Mouse (Mus musculus) heart, embryonic 15.5 days (tissue): ENCODE data around the gene Rnf24. TPM values are rescaled to one million over a fixed set of nuclear protein-coding genes. Genes with fewer than 3 reads are reported as not detected.
A peak's percentile ranks its signal among the peaks of the same experiment; 100 is the strongest.
"Not testable (repeated sequence)": the region's sequence is repeated elsewhere in the genome, so short reads cannot be mapped to it uniquely, and the experiment has no call there.

Source experiments
- ATAC-seq: fragments of 200-750 bp; cut with Nextera tagmentation; replicated peaks from 2 replicates; pipeline ENCODE4 v1.8.0; 2017; ENCODE audit warnings: low read depth, moderate TSS enrichment; ENCODE audit not compliant: insufficient number of reproducible peaks, insufficient read depth, low FRiP score
- H3K27ac ChIP-seq: fragments of 300-500 bp; sonication (generic); 2 replicates; pipeline ENCODE4 v1.5.1; 2015; ENCODE audit warnings: mild to moderate bottlenecking, inconsistent platforms
- H3K27me3 ChIP-seq: fragments of 300-500 bp; sonication (generic); 2 replicates; pipeline ENCODE4 v1.6.1; 2015; ENCODE audit warnings: inconsistent platforms
- H3K36me3 ChIP-seq: fragments of 300-500 bp; sonication (generic); 2 replicates; pipeline ENCODE4 v1.6.1; 2015; ENCODE audit warnings: mild to moderate bottlenecking, inconsistent platforms
- H3K4me1 ChIP-seq: fragments of 300-500 bp; sonication (generic); replicated peaks from 2 replicates; pipeline ENCODE4 v1.6.1; 2015; ENCODE audit warnings: inconsistent platforms
- H3K4me2 ChIP-seq: fragments of 300-500 bp; sonication (generic); 2 replicates; pipeline ENCODE4 v1.6.1; 2015; ENCODE audit warnings: inconsistent platforms, mild to moderate bottlenecking, moderate library complexity
- H3K4me3 ChIP-seq: fragments of 300-500 bp; sonication (generic); 2 replicates; pipeline ENCODE4 v1.5.1; 2015; ENCODE audit warnings: mild to moderate bottlenecking, inconsistent platforms
- H3K9ac ChIP-seq: fragments of 300-500 bp; sonication (generic); 2 replicates; pipeline ENCODE4 v1.6.1; 2015; ENCODE audit warnings: mild to moderate bottlenecking, inconsistent platforms
- H3K9me3 ChIP-seq: fragments of 300-500 bp; sonication (generic); replicated peaks from 2 replicates; pipeline ENCODE4 v1.6.1; 2016; ENCODE audit warnings: inconsistent platforms
- WGBS: fragments of 180-500 bp; shearing (Covaris S2); methylation state at CpG from one replicate; pipeline ENCODE4 v1.1.7; 2015; ENCODE audit warnings: mixed read lengths; 5-methylcytosine and 5-hydroxymethylcytosine counted together
- polyA plus RNA-seq: library from polyadenylated mRNA; unstranded; fragments of >200 nt; fragmentation: Nextera tagmentation; extraction: Ambion mirVana; gene quantifications from 2 replicates; pipeline ENCODE4 v1.2.1, GENCODE M21; 2015

Gene Rnf24
- polyA plus RNA-seq, 1 experiment from 2014 or later: 2.0 TPM

GRCm38 (mm10) chr2:131304497-131304896 lies 48.2 kb downstream of the Rnf24 start:
- Histone ChIP-seq H3K9ac (no peak overlapping the region), H3K27ac (no peak overlapping the region), H3K36me3 (peaks cover 9% of the 10 kb centered on the region; the same call in 1 of the 2 replicates), H3K4me3 (no peak overlapping the region), H3K9me3 (no peaks in the 10 kb centered on the region), H3K27me3 (no peaks in the 10 kb centered on the region), H3K4me1 (0 out of 2 replicates have a peak, but pooled peaks cover 2% of the 10 kb centered on the region), H3K4me2 (no peak overlapping the region)
- no peak for ATAC-seq
- WGBS: 74% methylated on average over 9 of the region's 9 CpGs

GRCm38 (mm10) chr2:131301635-131302034 lies 51.1 kb downstream of the Rnf24 start:
- Histone ChIP-seq H3K27me3 (no peaks in the 10 kb centered on the region), H3K4me3 (no peak overlapping the region), H3K4me2 (no peak overlapping the region), H3K36me3 (peaks cover 26% of the 10 kb centered on the region), H3K9me3 (no peaks in the 10 kb centered on the region), H3K4me1 (no peaks in the 10 kb centered on the region), H3K27ac (no peak overlapping the region), H3K9ac (no peak overlapping the region)
- no peak for ATAC-seq

- H3K4me3 ChIP-seq: no peak overlapping the region
Measured at GRCm38 (mm10) chr2:131300485-131300884, 52.2 kb downstream of the Rnf24 start.

GRCm38 (mm10) chr2:131298674-131299073 lies 54.0 kb downstream of the Rnf24 start:
- 76% methylated on average over 7 of the region's 7 CpGs for WGBS
- peaks cover 43% of the 10 kb centered on the region for H3K36me3 ChIP-seq
- not testable (repeated sequence) for ATAC-seq

More at GRCm38 (mm10) chr2:131300485-131300884, 52.2 kb downstream of the Rnf24 start:
- no peaks in the 10 kb centered on the region for H3K27me3 ChIP-seq
- ATAC-seq: no peak
- no peaks in the 10 kb centered on the region for H3K9me3 ChIP-seq
- no peak overlapping the region for H3K27ac ChIP-seq
- H3K4me1 ChIP-seq: no peaks in the 10 kb centered on the region
- 62% methylated on average over 2 of the region's 2 CpGs for WGBS
- peaks cover 37% of the 10 kb centered on the region for H3K36me3 ChIP-seq
- H3K4me2 ChIP-seq: no peak overlapping the region
- H3K9ac ChIP-seq: no peak overlapping the region

GRCm38 (mm10) chr2:131296746-131297261 lies 55.9 kb downstream of the Rnf24 start:
- Histone ChIP-seq H3K4me3 (no peak overlapping the region), H3K27ac (no peak overlapping the region), H3K9ac (no peak overlapping the region), H3K9me3 (no peaks in the 10 kb centered on the region), H3K27me3 (no peaks in the 10 kb centered on the region), H3K36me3 (peaks cover 50% of the 10 kb centered on the region), H3K4me2 (no peak overlapping the region), H3K4me1 (no peaks in the 10 kb centered on the region)
- no peak for ATAC-seq
- WGBS: 87% methylated on average over 2 of the region's 2 CpGs

More at GRCm38 (mm10) chr2:131298674-131299073, 54.0 kb downstream of the Rnf24 start:
- not testable (repeated sequence) for H3K9me3 ChIP-seq, H3K4me2 ChIP-seq, H3K27me3 ChIP-seq, H3K4me3 ChIP-seq, H3K27ac ChIP-seq, H3K9ac ChIP-seq, H3K4me1 ChIP-seq

GRCm38 (mm10) chr2:131290669-131291068 lies 62.0 kb downstream of the Rnf24 start:
- H3K9ac ChIP-seq: no peak overlapping the region
- H3K27ac ChIP-seq: no peak overlapping the region
- H3K9me3 ChIP-seq: no peaks in the 10 kb centered on the region
- peaks cover 48% of the 10 kb centered on the region; the same call in 1 of the 2 replicates for H3K36me3 ChIP-seq
- no peaks in the 10 kb centered on the region for H3K27me3 ChIP-seq
- no peak for ATAC-seq
- no peak overlapping the region for H3K4me3 ChIP-seq
- H3K4me1 ChIP-seq: no peaks in the 10 kb centered on the region
- no peak overlapping the region for H3K4me2 ChIP-seq

GRCm38 (mm10) chr2:131286276-131286675 lies 66.4 kb downstream of the Rnf24 start:
- no peaks in the 10 kb centered on the region for H3K4me1 ChIP-seq
- H3K27ac ChIP-seq: no peak overlapping the region
- 93% methylated on average over 1 of the region's 1 CpGs for WGBS
- H3K4me3 ChIP-seq: no peak overlapping the region
- no peak overlapping the region for H3K4me2 ChIP-seq
- H3K27me3 ChIP-seq: no peaks in the 10 kb centered on the region
- no peak for ATAC-seq
- H3K36me3 ChIP-seq: peaks cover 39% of the 10 kb centered on the region; the same call in 1 of the 2 replicates
- no peak overlapping the region for H3K9ac ChIP-seq
- H3K9me3 ChIP-seq: no peaks in the 10 kb centered on the region

- no peak overlapping the region for H3K27ac ChIP-seq
- H3K4me1 ChIP-seq: no peaks in the 10 kb centered on the region
- no peak overlapping the region for H3K4me3 ChIP-seq
- no peak overlapping the region for H3K9ac ChIP-seq
- peaks cover 51% of the 10 kb centered on the region for H3K36me3 ChIP-seq
- no peak overlapping the region for H3K4me2 ChIP-seq
- H3K27me3 ChIP-seq: no peaks in the 10 kb centered on the region
- WGBS: 86% methylated on average over 1 of the region's 1 CpGs
- H3K9me3 ChIP-seq: no peaks in the 10 kb centered on the region
- ATAC-seq: no peak
Measured at GRCm38 (mm10) chr2:131281596-131281995, 71.1 kb downstream of the Rnf24 start.

- Histone ChIP-seq H3K27ac (no peak overlapping the region), H3K9me3 (no peaks in the 10 kb centered on the region), H3K36me3 (peaks cover 67% of the 10 kb centered on the region), H3K9ac (no peak overlapping the region), H3K27me3 (no peaks in the 10 kb centered on the region), H3K4me1 (no peaks in the 10 kb centered on the region), H3K4me3 (no peak overlapping the region), H3K4me2 (no peak overlapping the region)
- 87% methylated on average over 5 of the region's 5 CpGs for WGBS
- no peak for ATAC-seq
Measured at GRCm38 (mm10) chr2:131276722-131277121, 76.0 kb downstream of the Rnf24 start.

- Histone ChIP-seq H3K4me3 (no peak overlapping the region), H3K27ac (no peak overlapping the region), H3K9ac (no peak overlapping the region), H3K9me3 (no peaks in the 10 kb centered on the region), H3K27me3 (no peaks in the 10 kb centered on the region), H3K36me3 (peaks cover 60% of the 10 kb centered on the region), H3K4me1 (no peaks in the 10 kb centered on the region), H3K4me2 (no peak overlapping the region)
- ATAC-seq: no peak
- WGBS: 95% methylated on average over 3 of the region's 3 CpGs
Measured at GRCm38 (mm10) chr2:131275493-131275892, 77.2 kb downstream of the Rnf24 start.

GRCm38 (mm10) chr2:131265056-131265455 lies 87.6 kb downstream of the Rnf24 start:
- Histone ChIP-seq H3K36me3 (no peaks in the 10 kb centered on the region), H3K27ac (no peak overlapping the region), H3K27me3 (no peaks in the 10 kb centered on the region), H3K4me3 (no peak overlapping the region), H3K9me3 (no peaks in the 10 kb centered on the region), H3K4me2 (no peak overlapping the region), H3K9ac (no peak overlapping the region), H3K4me1 (peaks cover 33% of the 10 kb centered on the region)
- 79% methylated on average over 2 of the region's 2 CpGs for WGBS
- ATAC-seq: no peak

GRCm38 (mm10) chr2:131264027-131264426 lies 88.7 kb downstream of the Rnf24 start:
- 79% methylated on average over 6 of the region's 6 CpGs for WGBS
- H3K4me3 ChIP-seq: peak overlapping the region; percentile 79
- no peak for ATAC-seq
- H3K27ac ChIP-seq: no peak overlapping the region
- H3K4me1 ChIP-seq: peaks cover 35% of the 10 kb centered on the region
- peak overlapping the region; percentile 67 for H3K4me2 ChIP-seq
- H3K9ac ChIP-seq: no peak overlapping the region
- no peaks in the 10 kb centered on the region for H3K36me3 ChIP-seq
- H3K27me3 ChIP-seq: no peaks in the 10 kb centered on the region
- no peaks in the 10 kb centered on the region for H3K9me3 ChIP-seq
